Mouse (Mus musculus) gastrocnemius, postnatal 4 days (tissue): ENCODE measurements around the gene Lclat1. TPM values are rescaled to one million over a fixed set of nuclear protein-coding genes. Genes with fewer than 3 reads are reported as not detected.

Source experiments
- DNase-seq, 2 experiments: peaks; one replicate each; pipeline ENCODE4 v3.0.0; 2021 to 2022; ENCODE audit warnings: low spot score in 2 of 2, mixed read lengths in 2 of 2
- total RNA-seq, 2 experiments: library from RNA; stranded (reverse); gene quantifications; 2 replicates each; pipeline ENCODE4 v1.2.3; 2021

Lclat1 gene
- total RNA-seq, 2 experiments from 2014 or later: 19.6 to 19.7 TPM

DNA sequence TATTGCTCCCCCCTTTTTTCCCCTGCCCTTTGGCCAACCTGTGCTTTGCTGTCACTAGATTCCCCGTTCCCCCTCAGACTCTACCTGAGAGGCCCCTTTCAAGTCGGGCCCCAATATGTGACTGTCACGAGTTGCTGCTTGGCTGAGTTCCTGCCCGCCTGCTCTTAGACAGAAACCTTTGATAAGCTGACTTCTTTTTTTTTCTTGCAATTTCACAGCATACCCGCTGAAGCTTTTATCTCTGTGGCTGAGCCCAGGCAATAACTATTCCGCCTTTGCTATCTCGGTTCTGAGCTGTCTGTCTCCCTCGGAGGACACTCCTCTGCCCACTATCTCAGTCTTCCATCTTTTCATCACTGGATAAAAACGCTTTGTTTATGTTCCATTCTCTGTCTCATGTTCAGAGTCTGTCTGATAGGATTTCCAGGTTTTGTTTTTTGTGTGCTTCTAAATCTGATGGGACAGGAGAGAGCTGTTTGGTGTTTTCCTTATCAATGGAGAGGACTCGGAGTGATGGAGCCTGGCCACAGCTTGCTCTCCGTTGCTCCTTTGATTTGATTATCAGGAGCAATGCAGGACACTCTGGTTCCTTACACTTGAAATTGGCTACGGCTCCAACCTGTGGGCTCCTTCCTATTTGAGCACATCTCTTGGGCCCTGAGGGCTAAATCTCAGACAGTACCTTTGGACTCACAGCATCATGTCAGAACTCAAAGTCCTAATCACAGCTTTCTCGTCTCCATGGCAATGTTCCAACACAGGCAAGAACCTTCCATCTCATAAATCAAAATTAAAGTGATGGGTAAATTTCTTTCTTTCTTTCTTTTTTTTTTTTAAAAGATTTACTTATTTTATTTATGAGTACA is 20.5 kb upstream of the Lclat1 start:
- DNase-seq: no peak

GRCm38 (mm10) chr17:73091368-73091767 is 16.4 kb upstream of the Lclat1 start:
- no peak for DNase-seq

GRCm38 (mm10) chr17:73092103-73093097 is 15.4 kb upstream of the Lclat1 start:
- no peak for DNase-seq

- no peak for DNase-seq
These were observed 12.7 kb upstream of the Lclat1 start for GRCm38 (mm10) chr17:73095070-73095469.

GRCm38 (mm10) chr17:73095585-73095984 is 12.2 kb upstream of the Lclat1 start:
- no peak for DNase-seq

DNA sequence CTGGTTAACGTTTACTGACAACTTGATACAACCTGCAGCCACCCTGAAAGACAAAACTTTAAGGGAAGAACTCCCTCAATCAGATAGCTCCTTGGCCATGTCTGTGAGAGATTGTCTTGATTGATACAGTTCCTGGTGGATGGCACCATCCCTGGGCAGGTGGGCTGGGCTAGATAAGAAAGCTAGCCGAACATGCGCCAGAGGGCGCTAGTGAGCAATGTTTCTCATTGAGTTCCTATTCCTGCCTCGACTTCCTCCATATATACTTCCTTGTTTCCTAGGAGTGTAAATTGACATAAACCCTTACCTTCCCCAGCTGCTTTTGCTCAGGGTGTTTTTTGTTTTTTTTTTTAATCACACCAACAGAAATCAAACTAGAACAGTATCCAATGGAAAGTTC is 11.3 kb upstream of the Lclat1 start:
- DNase-seq: peak in 1 of 2 experiments; percentile 35

DNA sequence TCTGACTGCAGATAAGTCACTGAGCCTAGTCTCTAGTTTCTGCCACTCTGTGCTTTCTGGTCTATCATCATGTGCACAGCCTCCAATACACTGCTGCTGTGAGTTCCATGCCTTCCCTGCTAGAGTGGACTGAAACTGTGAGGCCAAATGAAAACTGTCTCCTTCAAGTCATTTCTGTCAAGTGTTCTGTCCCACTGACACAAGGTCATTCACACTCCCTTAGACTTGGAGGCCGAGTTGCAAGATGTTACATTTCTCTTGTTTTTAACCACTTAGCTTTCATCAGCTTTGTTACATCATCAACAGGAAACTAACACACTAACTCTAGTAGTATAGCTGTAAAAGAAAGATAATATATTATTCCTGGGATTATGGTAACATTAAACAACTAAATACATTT is 9.1 kb upstream of the Lclat1 start:
- no peak for DNase-seq

DNA sequence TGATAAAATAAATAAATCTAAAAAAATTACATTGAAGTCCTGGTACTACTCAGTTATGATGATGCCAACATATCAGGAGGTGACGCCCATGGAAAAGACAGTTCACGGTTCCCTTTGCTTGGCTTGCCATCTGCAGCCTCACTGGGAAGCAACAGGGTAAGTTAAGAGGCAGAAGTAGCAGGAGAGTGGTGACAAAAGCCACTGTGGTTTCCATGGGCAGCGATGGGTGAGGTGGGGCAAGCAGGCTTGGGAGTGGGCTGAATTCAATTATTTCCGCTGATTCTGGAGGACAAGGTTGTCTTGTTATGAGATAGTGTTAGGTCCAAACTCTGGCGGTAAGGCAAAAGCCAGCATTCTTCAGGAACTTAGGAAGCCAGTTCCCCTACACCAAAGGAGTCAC is 7.4 kb upstream of the Lclat1 start:
- no peak for DNase-seq

- DNase-seq: no peak
These were observed 5.2 kb upstream of the Lclat1 start for GRCm38 (mm10) chr17:73102538-73102937.

GRCm38 (mm10) chr17:73108170-73108887 is 544 bp downstream of the Lclat1 start:
- DNase-seq: no peak

DNA sequence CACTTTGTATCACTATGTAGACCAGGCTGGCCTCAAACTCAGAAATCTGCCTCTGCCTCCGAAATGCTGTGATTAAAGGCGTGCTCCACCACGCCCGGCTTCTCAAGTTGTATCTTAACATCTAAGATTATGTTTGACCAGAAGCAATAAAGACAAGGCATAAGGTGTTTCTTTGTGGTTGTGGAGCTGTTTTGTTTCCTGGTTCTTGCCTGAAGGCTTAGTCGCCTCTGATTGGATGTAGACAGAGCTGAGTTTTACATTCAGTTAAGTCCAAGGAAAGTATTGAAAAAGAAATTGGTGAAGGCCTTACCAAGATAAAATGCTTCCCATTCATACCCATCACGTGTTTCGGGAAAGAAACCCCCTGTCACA is 1.1 kb downstream of the Lclat1 start:
- DNase-seq: no peak

GRCm38 (mm10) chr17:73112128-73112527 is 4.3 kb downstream of the Lclat1 start:
- no peak for DNase-seq

DNA sequence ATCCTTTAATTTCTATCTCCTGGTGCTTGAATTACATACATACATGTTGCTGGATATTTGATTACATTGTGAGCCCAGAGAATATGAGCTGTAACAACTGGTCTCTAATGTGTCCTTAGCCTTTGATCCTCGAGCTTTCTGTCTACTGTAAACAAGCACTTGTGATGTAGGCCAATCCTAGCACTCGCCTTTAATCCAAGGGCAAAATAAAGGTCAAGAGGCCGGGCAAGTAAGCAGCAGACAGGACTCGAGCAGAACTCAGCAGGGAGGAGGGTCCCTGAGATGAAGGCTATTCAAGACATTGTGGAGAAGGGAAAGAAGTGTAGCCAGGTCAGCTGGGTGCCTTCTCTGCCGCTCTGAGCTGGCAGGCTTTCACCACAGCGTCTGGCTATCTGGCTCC is 4.8 kb downstream of the Lclat1 start:
- no peak for DNase-seq

GRCm38 (mm10) chr17:73113230-73113629 is 5.4 kb downstream of the Lclat1 start:
- no peak for DNase-seq

DNA sequence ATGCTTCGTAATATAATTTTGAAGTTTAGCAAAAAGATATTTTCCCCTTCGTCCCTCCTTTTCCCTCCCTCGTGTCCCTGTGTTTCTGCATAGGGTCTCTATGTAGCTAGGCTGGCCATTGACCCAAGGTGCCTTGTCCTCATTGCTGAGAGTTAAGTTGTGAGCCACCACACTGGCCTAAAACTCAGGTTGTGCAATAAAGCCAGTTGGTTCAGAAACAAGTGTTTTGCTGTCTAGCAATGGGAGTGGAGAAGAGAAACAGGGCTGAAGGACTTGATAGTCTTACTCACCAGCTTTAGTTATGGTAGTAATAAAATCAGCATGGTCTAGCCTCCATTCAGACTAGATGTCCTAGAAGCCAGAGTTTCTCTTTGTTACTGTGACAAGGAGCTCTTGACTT is 10.3 kb downstream of the Lclat1 start:
- DNase-seq: no peak

DNA sequence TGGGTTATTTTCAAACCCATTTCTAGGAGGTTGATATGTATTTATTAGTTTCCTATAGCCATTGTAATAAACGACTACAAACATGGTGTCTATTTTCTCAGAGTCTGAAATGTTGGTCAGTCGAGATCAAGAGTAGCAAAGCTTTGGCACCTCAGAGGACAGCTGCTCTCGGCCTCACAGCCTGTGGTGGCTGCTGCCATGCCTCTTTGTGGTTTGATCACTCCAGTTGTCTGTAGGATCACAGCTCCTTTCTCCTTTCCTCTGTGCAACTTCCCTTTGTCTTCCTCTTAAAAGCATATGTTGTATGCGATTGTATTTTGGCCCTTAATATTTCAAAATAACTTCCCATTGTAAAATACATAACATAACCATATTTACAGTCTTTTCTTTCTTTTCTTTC is 10.9 kb downstream of the Lclat1 start:
- no peak for DNase-seq

GRCm38 (mm10) chr17:73119150-73119549 is 11.4 kb downstream of the Lclat1 start:
- no peak for DNase-seq

- DNase-seq: no peak
These were observed 12.8 kb downstream of the Lclat1 start for GRCm38 (mm10) chr17:73120545-73120944.

GRCm38 (mm10) chr17:73121726-73122125 is 13.9 kb downstream of the Lclat1 start:
- no peak for DNase-seq

DNA sequence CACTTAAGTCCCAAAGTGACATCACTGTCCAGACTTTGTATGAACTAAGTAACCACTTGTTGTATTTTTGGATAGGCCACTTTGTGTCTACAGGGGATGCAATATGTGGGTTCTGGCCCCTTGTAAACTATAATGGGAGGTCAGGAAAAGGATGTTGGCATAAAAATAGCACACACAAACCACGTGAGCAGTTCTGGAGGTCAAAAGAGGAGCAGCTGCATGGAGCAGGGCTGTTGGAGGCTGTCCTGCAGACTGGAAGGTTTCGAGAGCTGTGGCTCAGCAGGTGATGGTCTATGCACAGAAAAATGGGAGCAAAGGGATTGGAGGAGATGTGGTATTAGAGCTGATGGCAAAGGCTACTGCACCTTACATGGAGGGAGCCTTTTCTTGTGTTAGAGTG is 18.6 kb downstream of the Lclat1 start:
- no peak for DNase-seq

DNA sequence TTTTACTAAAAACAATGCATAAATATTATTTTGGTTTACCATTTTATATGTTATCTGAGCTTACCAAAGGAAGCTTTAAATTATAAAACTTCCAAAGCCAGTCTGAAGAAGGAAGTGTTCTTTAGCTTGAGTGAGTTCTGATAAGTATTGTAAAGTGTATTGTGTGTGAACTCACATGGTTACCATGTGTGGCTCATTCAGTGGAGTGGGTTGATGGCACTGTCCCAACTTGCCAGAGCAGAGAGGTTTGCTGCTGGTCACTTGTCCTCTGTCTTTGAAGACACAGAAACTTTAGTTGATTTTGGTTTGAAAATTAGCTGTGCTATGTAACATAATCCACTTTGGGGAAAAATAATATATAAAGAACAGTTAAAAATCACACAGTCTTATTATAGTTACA is 19.1 kb downstream of the Lclat1 start:
- no peak for DNase-seq
